In genomic region chr4:88309676-88310075, GRCm38 (mm10) we compare ENCODE assay signal across 9 mouse cellular contexts.
DNase-seq lines count a peak whose midpoint lies in the region; ATAC-seq and TF ChIP-seq lines count a peak whose summit lies in the region.
"Had no signal": no experiment of that assay in that cellular context is flagged by ENCODE, and none has a peak within 500 bp of the region (broad histone marks: within the 10 kb centered on the region; RNA-seq: fewer than 3 reads in every experiment).

No protein-coding gene starts in this region.

- no peak for TF ChIP-seq POLR2A in limb, embryonic 14.5 days (IDR thresholded peaks at IDR 0.05; ENCODE audit: borderline replicate concordance, extremely low read depth, insufficient read depth, insufficient read length)

- DNase-seq in hindbrain, embryonic 11.5 days (ENCODE audit: low spot score): peak; percentile 66
- DNase-seq in B cell, adult 2 months: peak; percentile 11 to 22
- DNase-seq in MEL-GATA-1-ER (ENCODE audit: extremely low read depth, low read depth): peak; percentile 21
- DNase-seq in embryo, embryonic 10.5 days (ENCODE audit: low spot score): peak; percentile 72
- DNase-seq in limb, embryonic 14.5 days (ENCODE audit: low spot score): peak; percentile 18
- peak; percentile 40 for DNase-seq in thymus, postnatal 14 days
- DNase-seq in urinary bladder, adult 2 months (ENCODE audit: low spot score): no peak

- no peaks in the 10 kb centered on the region for H3K9me3 ChIP-seq in hindbrain, embryonic 11.5 days (ENCODE audit: control insufficient read depth, low read length)
- H3K9me3 ChIP-seq in hindbrain, embryonic 13.5 days: no peaks in the 10 kb centered on the region
- no peaks in the 10 kb centered on the region for H3K9me3 ChIP-seq in limb, embryonic 14.5 days (ENCODE audit: control insufficient read depth, low read length)

- ATAC-seq in hindbrain, embryonic 11.5 days (ENCODE audit: low FRiP score): no peak
- no peak for ATAC-seq in hindbrain, embryonic 13.5 days (ENCODE audit: low FRiP score)
- ATAC-seq in limb, embryonic 14.5 days (ENCODE audit: low FRiP score, low read depth): no peak

- 62% methylated on average over 2 of the region's 2 CpGs for WGBS in hindbrain, embryonic 11.5 days
- 47% methylated on average over 2 of the region's 2 CpGs for WGBS in hindbrain, embryonic 13.5 days
- 53% methylated on average over 2 of the region's 2 CpGs for WGBS in limb, embryonic 14.5 days

- no peaks in the 10 kb centered on the region for H3K27me3 ChIP-seq in hindbrain, embryonic 11.5 days (ENCODE audit: control insufficient read depth, insufficient read depth, low read length)
- H3K27me3 ChIP-seq in hindbrain, embryonic 13.5 days: no peaks in the 10 kb centered on the region
- no peaks in the 10 kb centered on the region for H3K27me3 ChIP-seq in limb, embryonic 14.5 days (ENCODE audit: control insufficient read depth, insufficient read depth, low read length)

- no peak overlapping the region for H3K9ac ChIP-seq in hindbrain, embryonic 11.5 days (ENCODE audit: low read depth, low read length)
- no peak overlapping the region for H3K9ac ChIP-seq in hindbrain, embryonic 13.5 days
- no peak overlapping the region for H3K9ac ChIP-seq in limb, embryonic 14.5 days (ENCODE audit: low read depth, low read length, severe bottlenecking)

- H3K4me3 ChIP-seq in hindbrain, embryonic 11.5 days (ENCODE audit: low read depth, low read length): no peak overlapping the region
- H3K4me3 ChIP-seq in hindbrain, embryonic 13.5 days: no peak overlapping the region
- H3K4me3 ChIP-seq in limb, embryonic 14.5 days (replicated peaks; ENCODE audit: low read length): no peak overlapping the region

- no peaks in the 10 kb centered on the region for H3K4me1 ChIP-seq in hindbrain, embryonic 11.5 days (replicated peaks; ENCODE audit: control insufficient read depth, insufficient read depth, low read length)
- no peaks in the 10 kb centered on the region for H3K4me1 ChIP-seq in hindbrain, embryonic 13.5 days (replicated peaks)
- no peaks in the 10 kb centered on the region for H3K4me1 ChIP-seq in limb, embryonic 14.5 days (ENCODE audit: control insufficient read depth, insufficient read depth, low read length)

- H3K36me3 ChIP-seq in hindbrain, embryonic 11.5 days (ENCODE audit: control insufficient read depth, insufficient read depth, low read length): no peaks in the 10 kb centered on the region
- H3K36me3 ChIP-seq in hindbrain, embryonic 13.5 days: no peaks in the 10 kb centered on the region
- no peaks in the 10 kb centered on the region for H3K36me3 ChIP-seq in limb, embryonic 14.5 days (ENCODE audit: control insufficient read depth, insufficient read depth, low read length)

- H3K27ac ChIP-seq in hindbrain, embryonic 11.5 days (ENCODE audit: low read depth, low read length): no peak overlapping the region
- no peak overlapping the region for H3K27ac ChIP-seq in hindbrain, embryonic 13.5 days
- no peak overlapping the region for H3K27ac ChIP-seq in limb, embryonic 14.5 days (replicated peaks; ENCODE audit: low read depth, low read length)
- H3K27ac ChIP-seq: macrophage had no signal

- no peak overlapping the region for H3K4me2 ChIP-seq in hindbrain, embryonic 11.5 days (replicated peaks; ENCODE audit: low read depth, low read length)
- no peak overlapping the region for H3K4me2 ChIP-seq in hindbrain, embryonic 13.5 days
- H3K4me2 ChIP-seq in limb, embryonic 14.5 days (replicated peaks; ENCODE audit: low read depth, low read length, severe bottlenecking): no peak overlapping the region
